Mouse (Mus musculus) forebrain, embryonic 15.5 days (tissue): ENCODE data around the gene Pard3. TPM values are rescaled to one million over a fixed set of nuclear protein-coding genes. Genes with fewer than 3 reads are reported as not detected.

Experiments used
- ATAC-seq: fragments of 200-750 bp; cut with Nextera tagmentation; replicated peaks from 2 replicates; pipeline ENCODE4 v1.8.0; 2017; ENCODE audit warnings: mild to moderate bottlenecking, moderate TSS enrichment, moderate library complexity
- H3K27ac ChIP-seq: fragments of 300-500 bp; sonication (generic); replicated peaks from 2 replicates; pipeline ENCODE4 v1.5.1; 2015; ENCODE audit warnings: mild to moderate bottlenecking, inconsistent platforms
- H3K27me3 ChIP-seq: fragments of 300-500 bp; sonication (generic); 2 replicates; pipeline ENCODE4 v1.6.1; 2015; ENCODE audit warnings: inconsistent platforms
- H3K36me3 ChIP-seq: fragments of 300-500 bp; sonication (generic); 2 replicates; pipeline ENCODE4 v1.6.1; 2015; ENCODE audit warnings: mild to moderate bottlenecking, inconsistent platforms
- H3K4me1 ChIP-seq: fragments of 300-500 bp; sonication (generic); 2 replicates; pipeline ENCODE4 v1.6.1; 2015; ENCODE audit warnings: inconsistent platforms
- H3K4me2 ChIP-seq: fragments of 300-500 bp; sonication (generic); replicated peaks from 2 replicates; pipeline ENCODE4 v1.6.1; 2015; ENCODE audit warnings: mild to moderate bottlenecking, inconsistent platforms
- H3K4me3 ChIP-seq: fragments of 300-500 bp; sonication (generic); 2 replicates; pipeline ENCODE4 v1.5.1; 2015; ENCODE audit warnings: mild to moderate bottlenecking, inconsistent platforms
- H3K9ac ChIP-seq: fragments of 300-500 bp; sonication (generic); replicated peaks from 2 replicates; pipeline ENCODE4 v1.6.1; 2015; ENCODE audit warnings: mild to moderate bottlenecking, inconsistent platforms
- H3K9me3 ChIP-seq: fragments of 300-500 bp; sonication (generic); 2 replicates; pipeline ENCODE4 v1.6.1; 2016; ENCODE audit warnings: inconsistent platforms
- WGBS: fragments of 180-500 bp; shearing (Covaris S2); methylation state at CpG from one replicate; pipeline ENCODE4 v1.1.7; 2015; ENCODE audit warnings: mixed read lengths; 5-methylcytosine and 5-hydroxymethylcytosine counted together
- polyA plus RNA-seq: library from polyadenylated mRNA; unstranded; fragments of >200 nt; fragmentation: Nextera tagmentation; extraction: Ambion mirVana; gene quantifications from 2 replicates; pipeline ENCODE4 v1.2.1, GENCODE M21; 2015

Gene Pard3
- polyA plus RNA-seq, 1 experiment from 2014 or later: 18.6 TPM

GRCm38 (mm10) chr8:127191387-127191786 is 127.7 kb downstream of the Pard3 start:
- Histone ChIP-seq H3K27ac (peak overlapping the region; percentile 58), H3K36me3 (no peaks in the 10 kb centered on the region), H3K9me3 (no peaks in the 10 kb centered on the region), H3K4me3 (no peak overlapping the region), H3K4me1 (peaks cover 40% of the 10 kb centered on the region), H3K4me2 (no peak overlapping the region), H3K9ac (no peak overlapping the region), H3K27me3 (no peaks in the 10 kb centered on the region)
- peak; percentile 59 for ATAC-seq
- 24% methylated on average over 5 of the region's 5 CpGs for WGBS

- no peak overlapping the region for H3K4me3 ChIP-seq
Observed at GRCm38 (mm10) chr8:127191824-127192223, 128.1 kb downstream of the Pard3 start.

GRCm38 (mm10) chr8:127192331-127192730 is 128.6 kb downstream of the Pard3 start:
- H3K4me1 ChIP-seq: peaks cover 42% of the 10 kb centered on the region

More at GRCm38 (mm10) chr8:127191824-127192223, 128.1 kb downstream of the Pard3 start:
- no peak overlapping the region for H3K4me2 ChIP-seq
- no peak for ATAC-seq
- H3K9me3 ChIP-seq: no peaks in the 10 kb centered on the region
- peak overlapping the region; percentile 58 for H3K27ac ChIP-seq
- peaks cover 41% of the 10 kb centered on the region for H3K4me1 ChIP-seq
- no peaks in the 10 kb centered on the region for H3K27me3 ChIP-seq
- no peaks in the 10 kb centered on the region for H3K36me3 ChIP-seq
- WGBS: 32% methylated on average over 6 of the region's 6 CpGs
- H3K9ac ChIP-seq: no peak overlapping the region

GRCm38 (mm10) chr8:127193375-127193774 is 129.7 kb downstream of the Pard3 start:
- H3K4me1 ChIP-seq: peaks cover 42% of the 10 kb centered on the region
- WGBS: 19% methylated on average over 6 of the region's 6 CpGs

More at GRCm38 (mm10) chr8:127192331-127192730, 128.6 kb downstream of the Pard3 start:
- H3K9ac ChIP-seq: no peak overlapping the region
- 44% methylated on average over 10 of the region's 10 CpGs for WGBS
- H3K4me2 ChIP-seq: no peak overlapping the region
- no peaks in the 10 kb centered on the region for H3K9me3 ChIP-seq
- no peak overlapping the region for H3K4me3 ChIP-seq
- no peaks in the 10 kb centered on the region for H3K27me3 ChIP-seq
- no peak for ATAC-seq
- H3K36me3 ChIP-seq: no peaks in the 10 kb centered on the region
- H3K27ac ChIP-seq: peak overlapping the region; percentile 58

GRCm38 (mm10) chr8:127194786-127195407 is 131.2 kb downstream of the Pard3 start:
- 0 out of 2 replicates have a peak overlapping the region, but pooled peaks have one; percentile 8 for H3K9ac ChIP-seq
- no peak overlapping the region for H3K4me3 ChIP-seq
- WGBS: 38% methylated on average over 15 of the region's 15 CpGs
- ATAC-seq: no peak
- no peaks in the 10 kb centered on the region for H3K27me3 ChIP-seq
- H3K4me2 ChIP-seq: no peak overlapping the region
- peaks cover 42% of the 10 kb centered on the region for H3K4me1 ChIP-seq
- H3K9me3 ChIP-seq: no peaks in the 10 kb centered on the region
- H3K36me3 ChIP-seq: no peaks in the 10 kb centered on the region
- H3K27ac ChIP-seq: peak overlapping the region; percentile 51

More at GRCm38 (mm10) chr8:127193375-127193774, 129.7 kb downstream of the Pard3 start:
- no peak overlapping the region for H3K27ac ChIP-seq
- no peaks in the 10 kb centered on the region for H3K9me3 ChIP-seq
- H3K36me3 ChIP-seq: no peaks in the 10 kb centered on the region
- no peak overlapping the region for H3K9ac ChIP-seq
- no peak overlapping the region for H3K4me2 ChIP-seq
- ATAC-seq: no peak
- H3K4me3 ChIP-seq: no peak overlapping the region
- no peaks in the 10 kb centered on the region for H3K27me3 ChIP-seq

- Histone ChIP-seq H3K9me3 (no peaks in the 10 kb centered on the region), H3K27me3 (no peaks in the 10 kb centered on the region), H3K36me3 (no peaks in the 10 kb centered on the region), H3K4me2 (no peak overlapping the region), H3K4me1 (peaks cover 29% of the 10 kb centered on the region), H3K9ac (no peak overlapping the region), H3K4me3 (no peak overlapping the region), H3K27ac (no peak overlapping the region)
- WGBS: 80% methylated on average over 13 of the region's 13 CpGs
- ATAC-seq: no peak
Observed at GRCm38 (mm10) chr8:127196505-127197265, 133.0 kb downstream of the Pard3 start.

GRCm38 (mm10) chr8:127207455-127207854 is 143.8 kb downstream of the Pard3 start:
- Histone ChIP-seq H3K27me3 (no peaks in the 10 kb centered on the region), H3K4me3 (no peak overlapping the region), H3K9ac (no peak overlapping the region), H3K27ac (no peak overlapping the region), H3K9me3 (no peaks in the 10 kb centered on the region), H3K4me1 (peaks cover 10% of the 10 kb centered on the region), H3K36me3 (no peaks in the 10 kb centered on the region), H3K4me2 (no peak overlapping the region)
- WGBS: 13% methylated on average over 4 of the region's 4 CpGs
- ATAC-seq: no peak

GRCm38 (mm10) chr8:127210621-127211020 is 146.9 kb downstream of the Pard3 start:
- Histone ChIP-seq H3K9ac (no peak overlapping the region), H3K4me3 (no peak overlapping the region), H3K27me3 (no peaks in the 10 kb centered on the region), H3K27ac (no peak overlapping the region), H3K4me2 (no peak overlapping the region), H3K9me3 (no peaks in the 10 kb centered on the region), H3K36me3 (no peaks in the 10 kb centered on the region), H3K4me1 (peaks cover 19% of the 10 kb centered on the region)
- ATAC-seq: no peak
- WGBS: 82% methylated on average over 4 of the region's 4 CpGs

GRCm38 (mm10) chr8:127214338-127214737 is 150.6 kb downstream of the Pard3 start:
- ATAC-seq: peak; percentile 49; the same call in 1 of the 2 replicates
- Histone ChIP-seq H3K36me3 (no peaks in the 10 kb centered on the region), H3K4me3 (no peak overlapping the region), H3K27ac (peak overlapping the region; percentile 62), H3K4me2 (no peak overlapping the region), H3K27me3 (no peaks in the 10 kb centered on the region), H3K9me3 (no peaks in the 10 kb centered on the region), H3K9ac (no peak overlapping the region), H3K4me1 (peaks cover 25% of the 10 kb centered on the region)
- 26% methylated on average over 8 of the region's 8 CpGs for WGBS

- H3K27me3 ChIP-seq: no peaks in the 10 kb centered on the region
- H3K4me1 ChIP-seq: peaks cover 30% of the 10 kb centered on the region
- no peak overlapping the region for H3K4me3 ChIP-seq
- peak; percentile 80 for ATAC-seq
- H3K36me3 ChIP-seq: no peaks in the 10 kb centered on the region
- no peak overlapping the region for H3K4me2 ChIP-seq
- WGBS: 28% methylated on average over 4 of the region's 4 CpGs
- peak overlapping the region; percentile 62 for H3K27ac ChIP-seq
- H3K9ac ChIP-seq: no peak overlapping the region
- H3K9me3 ChIP-seq: no peaks in the 10 kb centered on the region
Observed at GRCm38 (mm10) chr8:127214748-127215433, 151.2 kb downstream of the Pard3 start.

GRCm38 (mm10) chr8:127220206-127220605 is 156.5 kb downstream of the Pard3 start:
- no peak overlapping the region for H3K9ac ChIP-seq
- WGBS: 24% methylated on average over 5 of the region's 5 CpGs
- no peak overlapping the region for H3K4me2 ChIP-seq
- H3K4me1 ChIP-seq: peaks cover 25% of the 10 kb centered on the region
- no peak overlapping the region for H3K27ac ChIP-seq
- no peaks in the 10 kb centered on the region for H3K27me3 ChIP-seq
- H3K36me3 ChIP-seq: no peaks in the 10 kb centered on the region
- no peaks in the 10 kb centered on the region for H3K9me3 ChIP-seq
- no peak overlapping the region for H3K4me3 ChIP-seq
- ATAC-seq: no peak

- H3K4me3 ChIP-seq: no peak overlapping the region
- H3K4me1 ChIP-seq: peaks cover 21% of the 10 kb centered on the region
- no peak overlapping the region for H3K9ac ChIP-seq
- H3K36me3 ChIP-seq: no peaks in the 10 kb centered on the region
- WGBS: 55% methylated on average over 7 of the region's 7 CpGs
- H3K9me3 ChIP-seq: no peaks in the 10 kb centered on the region
- H3K27ac ChIP-seq: no peak overlapping the region
- H3K27me3 ChIP-seq: no peaks in the 10 kb centered on the region
- no peak overlapping the region for H3K4me2 ChIP-seq
- no peak for ATAC-seq
Observed at GRCm38 (mm10) chr8:127220615-127221014, 156.9 kb downstream of the Pard3 start.
